Mouse (Mus musculus): ENCODE measurements around the gene B4galt1. TPM values are rescaled to one million over a fixed set of nuclear protein-coding genes. Genes with fewer than 3 reads are reported as not detected.

The B4galt1 gene
- polyA plus RNA-seq (2017; shearing (Covaris generic)): 17.6 TPM

GRCm38 (mm10) chr4:40853565-40854386 lies at the start of gene B4galt1:
TSS of gene B4galt1 (minus strand) at chr4:40854005.

DNA sequence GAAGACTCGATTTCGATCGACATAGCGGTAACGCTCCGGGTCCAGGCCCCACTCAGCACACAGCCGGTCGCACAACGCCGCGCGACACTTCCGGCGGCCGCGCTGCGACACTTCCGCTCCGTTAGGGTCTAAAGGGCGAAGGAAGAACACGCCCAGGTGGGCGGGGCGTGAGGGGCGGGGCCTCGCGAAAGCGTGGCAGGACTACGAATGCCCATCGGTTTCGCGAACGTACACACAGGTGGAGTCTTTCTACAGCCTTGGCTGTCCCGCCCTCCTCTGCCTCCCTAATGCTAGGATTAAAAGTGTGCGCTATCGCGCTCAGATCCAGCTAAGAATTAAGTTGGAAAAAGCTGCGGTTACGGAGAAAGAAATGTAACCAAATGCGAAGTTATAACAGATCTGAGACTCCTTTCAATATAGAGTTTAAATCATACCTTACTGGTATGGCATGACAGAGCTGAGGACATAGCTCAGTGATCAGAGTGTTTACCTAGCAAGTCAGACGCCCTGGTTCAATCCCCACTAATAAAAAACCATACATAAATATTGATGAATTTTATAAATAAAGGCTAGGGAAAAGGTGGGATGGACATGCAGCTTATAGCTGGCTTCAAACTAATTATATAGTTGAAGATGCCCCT lies 95.9 kb downstream of the B4galt1 start, which contains the start of gene Smu1:
Smu1 (minus strand) TSS at position 144 of the 641 bp plus-strand sequence.

Other genes starting within 250 kb of the B4galt1 start
- gene Aptx, start 150.8 kb downstream of the B4galt1 start, polyA plus RNA-seq (2017; shearing (Covaris generic)): 42.3 TPM
- gene Dnaja1, start 131.9 kb downstream of the B4galt1 start, polyA plus RNA-seq (2017; shearing (Covaris generic)): 339 TPM
- 149 TPM for gene Smu1, start 96.1 kb downstream of the B4galt1 start, polyA plus RNA-seq (2017; shearing (Covaris generic))
- not detected for gene Spink4, start 66.0 kb upstream of the B4galt1 start, polyA plus RNA-seq (2017; shearing (Covaris generic))
- gene Bag1, start 94.3 kb upstream of the B4galt1 start, polyA plus RNA-seq (2017; shearing (Covaris generic)): 11.8 TPM
- gene Chmp5, start 94.4 kb upstream of the B4galt1 start, polyA plus RNA-seq (2017; shearing (Covaris generic)): 91.5 TPM
- gene Nfx1, start 116.9 kb upstream of the B4galt1 start, polyA plus RNA-seq (2017; shearing (Covaris generic)): 135 TPM
- gene Aqp7, start 194.1 kb upstream of the B4galt1 start, polyA plus RNA-seq (2017; shearing (Covaris generic)): not detected
- 18.1 TPM for gene Aqp3, start 244.2 kb upstream of the B4galt1 start, polyA plus RNA-seq (2017; shearing (Covaris generic))